Mouse (Mus musculus) c-Kit-negative CD71-positive TER-119-positive erythroid progenitor cells, embryonic 14.5 days (primary cell): Measurements from ENCODE around the gene Enthd1.
"Not testable (repeated sequence)": the region's sequence is repeated elsewhere in the genome, so short reads cannot be mapped to it uniquely, and the experiment has no call there.

Experiments
- DNase-seq: peaks from one replicate; pipeline ENCODE4 v3.0.0-alpha.2; 2013; ENCODE audit warnings: low read depth, low spot score

The Enthd1 gene

DNA sequence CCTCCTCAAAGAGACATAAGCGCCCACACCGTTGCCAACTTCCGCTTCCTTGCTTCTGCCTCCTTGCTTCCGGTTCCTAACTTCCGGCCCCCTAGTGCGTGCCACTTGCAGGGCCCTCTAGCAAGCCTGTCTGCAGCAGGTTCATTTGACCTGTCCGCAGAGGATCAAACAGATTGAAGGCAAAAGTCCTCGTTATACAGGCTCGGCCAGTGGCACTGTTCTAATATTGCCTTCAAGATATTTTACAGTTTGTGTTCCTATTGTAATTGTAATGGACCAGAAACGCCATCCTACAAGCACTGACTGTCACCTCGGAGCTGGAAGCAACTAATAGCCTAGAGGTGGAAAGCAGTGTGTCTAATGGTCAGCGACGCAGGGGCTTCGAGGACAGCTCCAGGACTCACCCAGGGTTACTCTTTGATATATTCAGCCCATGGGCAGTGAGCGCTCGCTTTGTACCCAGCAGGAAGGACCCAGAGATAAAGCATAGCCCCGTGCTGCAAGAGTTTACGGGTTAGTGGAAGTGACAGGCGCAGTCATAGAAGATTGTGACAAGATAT lies at the start of gene Enthd1:
Gene Enthd1 (minus strand): TSS at position 51 of the 560 bp plus-strand sequence.
- no peak for DNase-seq

- no peak for DNase-seq
Measured at GRCm38 (mm10) chr15:80613904-80614303, 48.9 kb upstream of the Enthd1 start.

- DNase-seq: no peak
Measured at GRCm38 (mm10) chr15:80611478-80611877, 46.5 kb upstream of the Enthd1 start.

DNA sequence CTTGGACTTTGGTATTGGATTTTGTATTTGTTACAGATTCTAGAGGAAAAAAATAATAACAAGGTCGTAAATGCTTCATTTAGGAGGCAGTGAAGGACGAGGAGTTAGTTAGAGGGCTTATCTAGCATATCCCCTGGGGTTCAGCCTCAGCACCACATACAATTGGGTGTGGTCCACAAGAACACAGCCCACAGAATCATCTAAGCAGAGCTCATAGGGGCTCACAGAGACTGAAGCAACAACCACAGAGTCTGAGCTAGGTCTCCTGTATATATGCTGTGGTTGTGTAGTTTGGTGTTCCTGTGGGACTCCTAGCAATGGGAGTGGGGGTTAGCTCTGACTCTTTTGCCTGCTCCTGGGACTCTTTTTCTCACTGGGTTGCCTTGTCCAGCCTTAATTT lies 45.4 kb upstream of the Enthd1 start:
- no peak for DNase-seq

DNA sequence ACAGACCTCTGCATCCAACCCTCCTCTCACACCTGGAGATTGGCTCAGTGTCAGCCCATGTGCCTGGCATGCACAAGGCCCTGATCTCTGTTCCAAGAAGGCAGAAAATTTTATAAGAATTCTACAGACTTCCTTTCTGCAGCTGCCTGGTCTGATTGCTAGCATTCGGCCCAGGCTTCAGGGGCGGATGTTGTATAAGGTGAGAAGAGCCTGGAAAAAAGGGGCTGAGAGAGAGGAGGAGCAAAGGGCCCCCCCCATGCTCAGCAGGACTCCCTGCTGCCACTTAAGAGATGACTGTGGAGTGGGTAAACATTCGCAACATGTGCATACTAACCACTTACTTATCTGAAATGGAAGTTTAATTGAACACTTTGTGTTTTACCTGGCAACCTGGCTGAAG lies 43.0 kb upstream of the Enthd1 start:
- no peak for DNase-seq

- DNase-seq: no peak
Measured at GRCm38 (mm10) chr15:80604026-80604425, 39.1 kb upstream of the Enthd1 start.

- no peak for DNase-seq
Measured at GRCm38 (mm10) chr15:80602487-80602886, 37.5 kb upstream of the Enthd1 start.

DNA sequence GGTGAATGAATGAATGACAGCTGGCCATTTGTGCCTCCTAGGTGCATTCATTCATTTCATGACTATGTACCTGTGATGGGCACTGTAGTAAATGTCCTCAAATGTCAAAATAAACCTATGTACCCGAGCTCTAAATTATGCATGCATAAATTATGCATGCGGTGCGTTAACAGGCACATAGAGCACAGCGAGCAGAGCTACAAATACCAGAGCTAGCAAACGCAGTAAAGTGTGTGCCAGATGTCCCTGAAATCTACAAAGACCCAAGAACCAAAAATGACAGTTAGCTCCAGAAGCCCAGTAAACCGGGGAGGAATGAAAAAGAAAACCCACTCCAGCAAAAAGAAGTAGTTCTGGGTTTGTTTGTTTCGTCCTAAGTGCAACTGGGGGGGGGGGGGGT lies 36.5 kb upstream of the Enthd1 start:
- DNase-seq: no peak

DNA sequence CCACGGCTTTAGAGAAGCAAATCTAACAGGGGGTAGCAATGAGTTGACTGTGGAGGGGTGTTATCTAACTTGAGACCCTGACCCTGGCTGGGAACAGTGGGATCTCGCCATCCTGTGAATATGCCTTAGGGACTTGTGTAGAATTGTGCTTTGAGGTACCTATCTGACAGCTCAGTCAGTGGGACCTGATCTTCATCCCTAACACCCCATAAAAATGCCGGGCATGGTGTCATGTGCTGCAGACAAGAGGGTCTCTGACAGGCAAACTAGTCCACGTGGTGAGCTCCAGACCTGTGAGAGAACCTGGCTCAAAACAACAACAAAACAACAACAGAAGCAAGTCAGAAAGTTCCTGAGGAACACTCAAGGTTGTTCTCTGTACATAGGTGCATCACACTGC lies 34.9 kb upstream of the Enthd1 start:
- no peak for DNase-seq

- DNase-seq: peak; percentile 70
Measured at GRCm38 (mm10) chr15:80599213-80599750, 34.3 kb upstream of the Enthd1 start.

- DNase-seq: no peak
Measured at GRCm38 (mm10) chr15:80598750-80599149, 33.8 kb upstream of the Enthd1 start.

- no peak for DNase-seq
Measured at GRCm38 (mm10) chr15:80593877-80594276, 28.9 kb upstream of the Enthd1 start.

GRCm38 (mm10) chr15:80592737-80593136 lies 27.8 kb upstream of the Enthd1 start:
- no peak for DNase-seq

DNA sequence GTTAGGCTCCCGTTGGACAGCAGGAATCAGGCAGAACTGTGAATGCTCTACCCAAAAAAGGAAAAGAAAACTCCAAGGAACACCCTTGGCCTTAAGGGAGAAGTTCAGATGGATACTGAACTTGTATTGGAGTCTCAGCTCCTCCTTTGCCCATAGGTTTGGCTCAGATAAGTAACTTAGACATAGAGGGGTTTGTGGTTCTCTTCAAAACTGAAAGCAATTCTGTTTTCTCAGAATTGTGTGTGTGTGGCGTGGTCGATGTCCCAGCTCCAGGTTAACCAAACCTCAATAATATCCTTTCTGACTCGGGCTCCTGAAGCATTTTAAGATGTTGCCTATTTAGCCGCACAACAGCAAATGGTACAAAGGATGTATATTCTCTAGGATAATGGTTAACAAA lies 25.7 kb upstream of the Enthd1 start:
- DNase-seq: no peak

DNA sequence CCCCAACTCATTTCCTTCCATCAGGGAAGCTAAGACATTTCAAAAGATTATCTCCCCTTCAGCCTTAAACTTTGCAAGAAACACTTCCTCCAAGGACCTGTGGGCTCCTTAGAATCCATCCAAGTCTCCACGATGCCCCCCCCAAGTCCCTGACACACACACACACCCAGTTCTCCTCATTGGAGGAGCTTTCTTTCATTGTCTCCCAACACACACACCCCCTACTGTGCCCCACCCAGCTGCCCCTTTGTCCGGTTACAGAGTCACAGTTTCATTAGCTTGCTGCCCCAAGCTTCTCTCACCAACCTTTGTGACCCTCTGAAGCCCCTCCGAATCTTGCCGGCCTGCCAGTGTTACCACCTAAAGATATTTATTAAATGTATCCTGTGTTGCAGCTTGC lies 21.3 kb upstream of the Enthd1 start:
- no peak for DNase-seq

DNA sequence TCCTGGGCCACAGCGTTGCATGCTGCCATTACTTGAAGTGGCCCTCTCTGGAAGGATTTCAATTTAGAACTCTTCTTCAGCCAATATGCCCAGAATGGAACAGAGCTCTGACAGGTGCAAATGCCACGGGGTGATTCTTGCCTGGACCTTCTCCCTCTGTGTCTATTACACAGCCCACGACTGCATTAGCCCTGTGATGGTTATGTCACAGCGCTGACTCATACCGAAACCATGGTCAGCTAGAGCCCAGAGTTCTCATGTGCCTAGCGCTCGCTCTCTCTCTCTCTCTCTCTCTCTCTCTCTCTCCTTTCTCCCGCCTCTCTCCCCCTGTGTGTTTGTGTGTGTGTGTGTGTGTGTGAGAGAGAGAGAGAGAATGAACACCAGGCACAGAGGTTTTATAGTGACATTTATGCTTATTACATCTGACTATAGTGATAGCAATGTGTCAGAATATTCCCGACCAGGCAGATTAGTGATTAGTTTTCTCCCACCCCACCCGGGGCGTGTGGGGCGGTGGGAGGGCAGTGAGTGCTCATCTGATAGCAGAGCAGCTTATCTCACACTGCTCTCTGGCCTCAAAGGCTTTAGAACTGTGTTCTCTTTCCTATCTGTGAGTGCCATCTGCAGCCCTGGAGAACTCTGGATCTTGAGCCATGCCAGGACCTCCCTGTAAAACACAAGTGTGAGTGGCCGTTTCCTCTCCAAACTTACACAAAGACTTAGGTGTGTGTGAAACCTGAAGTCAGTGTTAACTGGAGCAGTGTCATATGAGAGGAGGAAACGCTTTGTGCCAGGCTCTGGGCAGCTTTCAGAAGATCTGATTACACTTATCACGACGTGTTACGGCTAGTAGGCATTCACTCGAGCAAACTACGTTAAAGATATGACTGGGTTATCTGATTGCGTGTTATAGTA lies 17.9 kb upstream of the Enthd1 start:
- no peak for DNase-seq

DNA sequence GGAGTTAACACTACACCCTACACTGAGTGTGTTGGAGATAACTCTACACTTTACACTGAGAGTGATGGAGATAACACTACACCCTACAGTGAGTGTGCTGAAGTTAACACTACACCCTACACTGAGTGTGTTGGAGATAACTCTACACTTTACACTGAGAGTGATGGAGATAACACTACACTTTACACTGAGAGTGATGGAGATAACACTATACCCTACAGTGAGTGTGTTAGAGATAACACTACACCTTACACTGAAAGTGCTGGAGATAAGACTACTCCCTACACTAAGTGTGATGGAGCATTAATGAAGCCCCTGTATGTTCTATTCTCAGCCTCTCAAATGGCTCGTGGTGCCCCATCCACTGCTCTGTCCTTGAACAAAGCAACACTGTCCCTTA lies 15.6 kb upstream of the Enthd1 start:
- not testable (repeated sequence) for DNase-seq

DNA sequence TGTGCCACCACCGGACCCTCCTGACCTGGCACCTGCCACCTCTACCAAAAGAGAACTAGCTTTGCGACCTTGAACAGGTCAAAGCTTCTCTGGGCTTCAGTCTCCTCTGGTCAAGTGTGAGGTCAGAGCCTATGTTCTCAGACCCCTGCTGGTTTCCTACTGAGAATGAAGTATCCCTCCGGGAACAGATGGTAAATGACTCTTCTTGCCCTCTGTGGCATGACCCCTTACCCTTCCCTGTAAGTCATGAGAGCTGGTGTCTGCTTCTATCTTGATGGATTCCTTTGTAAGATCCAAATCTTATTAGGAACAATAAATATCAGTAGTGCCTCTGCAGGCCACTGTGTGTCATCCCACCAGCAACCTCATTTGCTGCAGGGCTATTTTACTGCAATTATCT lies 14.2 kb upstream of the Enthd1 start:
- no peak for DNase-seq

DNA sequence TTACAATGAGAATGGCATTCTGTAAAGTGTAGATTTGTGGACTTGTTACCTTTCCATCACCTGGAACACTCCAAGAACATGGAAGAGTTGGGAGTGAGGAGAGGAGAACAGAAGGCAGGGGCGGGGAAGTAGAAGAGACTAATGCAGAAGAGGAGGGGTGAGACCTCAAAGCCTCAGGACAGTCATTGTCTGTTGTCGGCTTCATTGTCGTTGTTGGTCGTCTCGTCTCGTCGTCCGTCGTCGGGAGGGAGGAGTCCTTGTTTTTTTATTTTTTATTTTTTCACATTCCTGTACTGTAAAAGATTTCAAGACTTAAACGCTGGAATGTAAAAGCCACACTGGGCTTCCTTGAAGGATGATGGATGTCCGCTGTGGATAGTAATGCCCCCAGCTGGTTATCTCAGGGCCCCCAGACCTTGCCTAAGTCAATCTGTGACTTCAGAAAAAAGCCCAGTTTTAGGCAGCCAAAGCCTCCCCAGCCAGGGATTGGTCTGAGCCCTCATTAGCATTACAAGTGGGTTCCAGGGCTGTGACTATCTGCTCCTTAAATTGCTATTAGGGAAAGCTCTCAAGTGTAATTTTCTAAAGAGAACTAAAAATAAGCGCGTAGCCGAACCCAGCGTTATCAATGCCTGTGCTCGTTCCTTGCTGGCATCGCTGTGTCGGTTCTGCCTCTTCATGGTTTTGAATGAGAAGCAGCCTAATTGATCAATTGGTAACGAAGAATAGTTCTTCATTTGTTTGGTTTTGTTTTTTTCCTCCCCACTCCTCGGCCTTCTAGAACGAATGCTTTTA lies 12.4 kb upstream of the Enthd1 start:
- no peak for DNase-seq

- DNase-seq: no peak
Measured at GRCm38 (mm10) chr15:80576415-80576994, 11.5 kb upstream of the Enthd1 start.

- DNase-seq: no peak
Measured at GRCm38 (mm10) chr15:80575817-80576370, 10.9 kb upstream of the Enthd1 start.
